Mouse (Mus musculus): Measurements from ENCODE around the gene Arhgap22. TPM values are rescaled to one million over a fixed set of nuclear protein-coding genes. Genes with fewer than 3 reads are reported as not detected.

Arhgap22 gene
- total and polyA plus RNA-seq, 3 experiments = 0.17 to 0.39 (median 0.29) TPM

- Histone ChIP-seq H3K9me3 (replicated peaks; ENCODE audit: low read length) (peaks cover 24% of the 10 kb centered on the region), H3K27me3 (replicated peaks) (no peaks in the 10 kb centered on the region), H3K27ac (ENCODE audit: insufficient read depth, low read depth) (peak overlapping the region; percentile 46; the same call in 1 of the 2 replicates), H3K79me2 (replicated peaks; ENCODE audit: control insufficient read depth, extremely low read depth, insufficient read depth, poor library complexity, severe bottlenecking) (peaks cover 85% of the 10 kb centered on the region), H3K9ac (ENCODE audit: insufficient read depth, low read depth) (no peak overlapping the region), H3K4me1 (ENCODE audit: control insufficient read depth in 1 of 2, insufficient read depth in 2 of 2) (peaks cover 34 to 73% of the 10 kb centered on the region in 2 experiments), H3K36me3 (replicated peaks in 1 of 2; ENCODE audit: control insufficient read depth in 1 of 2, insufficient read depth in 1 of 2, low read length in 1 of 2) (peaks cover 51 to 95% of the 10 kb centered on the region in 2 experiments), H3K4me3 (replicated peaks in 1 of 3; ENCODE audit: low read depth in 2 of 3, low read length in 2 of 3, poor library complexity in 1 of 3) (no peak overlapping the region), H3K4me2 (ENCODE audit: insufficient read depth, low read depth, poor library complexity, severe bottlenecking) (peak overlapping the region; percentile 23; the same call in 1 of the 2 replicates)
- dilution Hi-C loops (cut with MboI; ENCODE audit: extremely low pct_ligation_motif_present, extremely low pct_unique_long_range_greater_than_20kb, low sequenced_read_pairs) = no loop called here
- DNase-seq (ENCODE audit: extremely low read depth) = no peak
- TF ChIP-seq TBP (conservative IDR thresholded peaks at IDR 0.05; ENCODE audit: low read depth, low read length) (no peak), IRF4 (IDR thresholded peaks at IDR 0.05; ENCODE audit: low read depth, low read length) (0 out of 2 replicates have a peak, but pooled peaks have one; percentile 19)
- in situ Hi-C loops (cut with MboI; ENCODE audit: low pct_ligation_motif_present, low pct_unique_long_range_greater_than_20kb, low sequenced_read_pairs) = no loop called here
Measured at GRCm38 (mm10) chr14:33171942-33172341, 41.9 kb upstream of the Arhgap22 start.

- TF ChIP-seq NELFE (IDR thresholded peaks at IDR 0.05; ENCODE audit: low read depth, low read length) (no peak), POLR2A (IDR thresholded peaks at IDR 0.05; ENCODE audit: low read depth, low read length) (0 out of 2 replicates have a peak, but pooled peaks have one; percentile 24)
- dilution Hi-C loops (cut with MboI; ENCODE audit: extremely low pct_ligation_motif_present, extremely low pct_unique_long_range_greater_than_20kb, low sequenced_read_pairs) = no loop called here
- DNase-seq (ENCODE audit: extremely low read depth) = no peak
- H3K4me1 ChIP-seq (ENCODE audit: control insufficient read depth in 1 of 2, insufficient read depth in 2 of 2) = peaks cover 20 to 52% of the 10 kb centered on the region in 2 experiments
- peaks cover 24% of the 10 kb centered on the region for H3K9me3 ChIP-seq (replicated peaks; ENCODE audit: low read length)
- no peak overlapping the region for H3K4me2 ChIP-seq (ENCODE audit: insufficient read depth, low read depth, poor library complexity, severe bottlenecking)
- no peak overlapping the region for H3K4me3 ChIP-seq (replicated peaks in 1 of 3; ENCODE audit: low read depth in 2 of 3, low read length in 2 of 3, poor library complexity in 1 of 3)
- H3K79me2 ChIP-seq (replicated peaks; ENCODE audit: control insufficient read depth, extremely low read depth, insufficient read depth, poor library complexity, severe bottlenecking) = peaks cover 81% of the 10 kb centered on the region
- no peaks in the 10 kb centered on the region for H3K27me3 ChIP-seq (replicated peaks)
- H3K36me3 ChIP-seq (replicated peaks in 1 of 2; ENCODE audit: control insufficient read depth in 1 of 2, insufficient read depth in 1 of 2, low read length in 1 of 2) = peaks cover 47 to 92% of the 10 kb centered on the region in 2 experiments
- H3K9ac ChIP-seq (ENCODE audit: insufficient read depth, low read depth) = no peak overlapping the region
- in situ Hi-C loops (cut with MboI; ENCODE audit: low pct_ligation_motif_present, low pct_unique_long_range_greater_than_20kb, low sequenced_read_pairs) = no loop called here
- H3K27ac ChIP-seq (ENCODE audit: insufficient read depth, low read depth) = no peak overlapping the region
Measured at GRCm38 (mm10) chr14:33175059-33175821, 38.6 kb upstream of the Arhgap22 start.

DNA sequence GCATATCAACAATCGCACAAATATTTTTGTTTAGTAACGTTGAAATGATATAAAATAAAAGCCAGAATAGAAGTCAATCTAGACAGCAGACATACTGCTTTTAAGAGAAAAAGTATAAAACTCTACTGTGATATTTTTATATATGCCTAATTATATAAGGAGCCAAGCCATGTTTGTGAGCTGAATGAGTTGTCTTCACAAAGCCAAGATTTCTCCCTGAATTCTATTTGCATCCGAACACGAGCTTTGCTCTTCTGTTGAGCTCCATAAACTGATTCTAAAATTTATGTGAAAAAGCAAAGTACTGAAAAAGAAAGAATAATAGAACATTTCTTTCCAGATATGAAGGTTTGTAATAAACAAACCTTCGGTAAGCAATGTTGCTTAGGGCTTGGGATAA lies 33.7 kb upstream of the Arhgap22 start:
- TF ChIP-seq JUN (IDR thresholded peaks at IDR 0.05; ENCODE audit: insufficient read depth, low read depth, low read length) = no peak
- TF ChIP-seq POLR2A (IDR thresholded peaks at IDR 0.05; ENCODE audit: low read depth, low read length) = no peak
- TF ChIP-seq UBTF (IDR thresholded peaks at IDR 0.05; ENCODE audit: low read depth, low read length) = no peak
- no peak for TF ChIP-seq MEF2A (IDR thresholded peaks at IDR 0.05; ENCODE audit: borderline replicate concordance, low read depth, low read length)
- TF ChIP-seq MAFK (IDR thresholded peaks at IDR 0.05; ENCODE audit: insufficient replicate concordance, low read length) = no peak
- no peak overlapping the region for H3K4me3 ChIP-seq (replicated peaks in 1 of 3; ENCODE audit: low read depth in 2 of 3, low read length in 2 of 3, poor library complexity in 1 of 3)
- H3K27me3 ChIP-seq (replicated peaks) = no peaks in the 10 kb centered on the region
- peaks cover 49 to 74% of the 10 kb centered on the region in 2 experiments for H3K36me3 ChIP-seq (replicated peaks in 1 of 2; ENCODE audit: control insufficient read depth in 1 of 2, insufficient read depth in 1 of 2, low read length in 1 of 2)
- DNase-seq (ENCODE audit: extremely low read depth) = no peak
- H3K27ac ChIP-seq (ENCODE audit: insufficient read depth, low read depth) = no peak overlapping the region
- peaks cover 13% of the 10 kb centered on the region for H3K9me3 ChIP-seq (replicated peaks; ENCODE audit: low read length)
- in situ Hi-C loops (cut with MboI; ENCODE audit: low pct_ligation_motif_present, low pct_unique_long_range_greater_than_20kb, low sequenced_read_pairs) (no loop called here), dilution Hi-C loops (cut with MboI; ENCODE audit: extremely low pct_ligation_motif_present, extremely low pct_unique_long_range_greater_than_20kb, low sequenced_read_pairs) (no loop called here)
- H3K4me2 ChIP-seq (ENCODE audit: insufficient read depth, low read depth, poor library complexity, severe bottlenecking) = 0 out of 2 replicates have a peak overlapping the region, but pooled peaks have one; percentile 7
- H3K79me2 ChIP-seq (replicated peaks; ENCODE audit: control insufficient read depth, extremely low read depth, insufficient read depth, poor library complexity, severe bottlenecking) = peaks cover 75% of the 10 kb centered on the region
- peaks cover 23 to 34% of the 10 kb centered on the region in 2 experiments for H3K4me1 ChIP-seq (ENCODE audit: control insufficient read depth in 1 of 2, insufficient read depth in 2 of 2)
- H3K9ac ChIP-seq (ENCODE audit: insufficient read depth, low read depth) = no peak overlapping the region

Measured in CH12.LX (cell line).